Mouse (Mus musculus): ENCODE measurements at regions not wholly inside any gene's neighbourhood (a gene's known extent, or its start where the extent isn't known, plus 50 kb on each side); places are given as distances from the start of the nearest gene placed in this dataset.

GRCm38 (mm10) chrX:95282038-95282437 is 85.4 kb upstream of the Arhgef9 start:
- no peak for TF ChIP-seq CTCF (IDR thresholded peaks at IDR 0.05; ENCODE audit: extremely low read depth, insufficient read depth, insufficient read length, insufficient replicate concordance)
- no peak for TF ChIP-seq POLR2A (IDR thresholded peaks at IDR 0.05; ENCODE audit: low read depth, low read length)
